Mouse (Mus musculus) liver, embryonic 15.5 days (tissue): ENCODE data around the gene Stac2. TPM values are rescaled to one million over a fixed set of nuclear protein-coding genes. Genes with fewer than 3 reads are reported as not detected.
A peak's percentile ranks its signal among the peaks of the same experiment; 100 is the strongest.

ENCODE experiments used
- ATAC-seq: fragments of 200-750 bp; cut with Nextera tagmentation; 2 replicates; pipeline ENCODE4 v1.8.0; 2017; ENCODE audit warnings: moderate number of reproducible peaks, mild to moderate bottlenecking, moderate library complexity; ENCODE audit not compliant: insufficient read depth
- H3K27ac ChIP-seq: fragments of 300-500 bp; sonication (generic); replicated peaks from 2 replicates; pipeline ENCODE4 v1.5.1; 2015; ENCODE audit warnings: mild to moderate bottlenecking, inconsistent platforms
- H3K27me3 ChIP-seq: fragments of 300-500 bp; sonication (generic); 2 replicates; pipeline ENCODE4 v1.6.1; 2015; ENCODE audit warnings: mild to moderate bottlenecking, inconsistent platforms
- H3K36me3 ChIP-seq: fragments of 300-500 bp; sonication (generic); replicated peaks from 2 replicates; pipeline ENCODE4 v1.6.1; 2015; ENCODE audit warnings: moderate library complexity, mild to moderate bottlenecking, inconsistent platforms
- H3K4me1 ChIP-seq: fragments of 300-500 bp; sonication (generic); replicated peaks from 2 replicates; pipeline ENCODE4 v1.6.1; 2015; ENCODE audit warnings: inconsistent platforms
- H3K4me2 ChIP-seq: fragments of 300-500 bp; sonication (generic); 2 replicates; pipeline ENCODE4 v1.6.1; 2015; ENCODE audit warnings: moderate library complexity, mild to moderate bottlenecking, inconsistent platforms
- H3K4me3 ChIP-seq: fragments of 300-500 bp; sonication (generic); replicated peaks from 2 replicates; pipeline ENCODE4 v1.5.1; 2015; ENCODE audit warnings: mild to moderate bottlenecking, inconsistent platforms
- H3K9ac ChIP-seq: fragments of 300-500 bp; sonication (generic); 2 replicates; pipeline ENCODE4 v1.6.1; 2015; ENCODE audit warnings: moderate library complexity, mild to moderate bottlenecking, inconsistent platforms
- H3K9me3 ChIP-seq: fragments of 300-500 bp; sonication (generic); replicated peaks from 2 replicates; pipeline ENCODE4 v1.6.1; 2016; ENCODE audit warnings: inconsistent platforms
- WGBS: fragments of 180-500 bp; shearing (Covaris S2); methylation state at CpG from one replicate; pipeline ENCODE4 v1.1.7; 2015; ENCODE audit warnings: mixed read lengths; ENCODE audit not compliant: insufficient replicate concordance; 5-methylcytosine and 5-hydroxymethylcytosine counted together
- polyA plus RNA-seq: library from polyadenylated mRNA; unstranded; fragments of >200 nt; fragmentation: Nextera tagmentation; extraction: Ambion mirVana; gene quantifications from 2 replicates; pipeline ENCODE4 v1.2.1, GENCODE M21; 2015

Stac2 gene
- polyA plus RNA-seq, 1 experiment from 2014 or later = 0.06 TPM

DNA sequence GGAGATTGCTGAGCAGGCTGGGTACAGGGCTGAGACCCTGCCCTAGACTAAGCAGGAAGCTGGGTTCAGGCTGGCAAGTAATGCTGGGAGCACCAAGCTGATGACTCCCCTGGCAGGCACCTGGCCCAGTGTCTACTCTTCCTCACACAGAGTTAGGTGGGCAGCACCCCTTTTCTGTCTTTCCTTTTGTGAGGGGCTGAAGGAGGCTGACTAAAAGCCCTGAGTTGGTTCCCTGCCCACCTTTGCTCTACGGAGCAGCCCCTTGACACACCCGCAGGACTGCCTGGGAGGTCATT lies 2.8 kb downstream of the Stac2 start:
- Histone ChIP-seq H3K4me1 (peaks cover 10% of the 10 kb centered on the region; the same call in 1 of the 2 replicates), H3K27ac (no peak overlapping the region), H3K36me3 (no peaks in the 10 kb centered on the region), H3K9ac (no peak overlapping the region), H3K9me3 (no peaks in the 10 kb centered on the region), H3K4me2 (no peak overlapping the region), H3K27me3 (peaks cover 80% of the 10 kb centered on the region), H3K4me3 (no peak overlapping the region)
- 22% methylated on average over 2 of the region's 2 CpGs for WGBS
- ATAC-seq = no peak

DNA sequence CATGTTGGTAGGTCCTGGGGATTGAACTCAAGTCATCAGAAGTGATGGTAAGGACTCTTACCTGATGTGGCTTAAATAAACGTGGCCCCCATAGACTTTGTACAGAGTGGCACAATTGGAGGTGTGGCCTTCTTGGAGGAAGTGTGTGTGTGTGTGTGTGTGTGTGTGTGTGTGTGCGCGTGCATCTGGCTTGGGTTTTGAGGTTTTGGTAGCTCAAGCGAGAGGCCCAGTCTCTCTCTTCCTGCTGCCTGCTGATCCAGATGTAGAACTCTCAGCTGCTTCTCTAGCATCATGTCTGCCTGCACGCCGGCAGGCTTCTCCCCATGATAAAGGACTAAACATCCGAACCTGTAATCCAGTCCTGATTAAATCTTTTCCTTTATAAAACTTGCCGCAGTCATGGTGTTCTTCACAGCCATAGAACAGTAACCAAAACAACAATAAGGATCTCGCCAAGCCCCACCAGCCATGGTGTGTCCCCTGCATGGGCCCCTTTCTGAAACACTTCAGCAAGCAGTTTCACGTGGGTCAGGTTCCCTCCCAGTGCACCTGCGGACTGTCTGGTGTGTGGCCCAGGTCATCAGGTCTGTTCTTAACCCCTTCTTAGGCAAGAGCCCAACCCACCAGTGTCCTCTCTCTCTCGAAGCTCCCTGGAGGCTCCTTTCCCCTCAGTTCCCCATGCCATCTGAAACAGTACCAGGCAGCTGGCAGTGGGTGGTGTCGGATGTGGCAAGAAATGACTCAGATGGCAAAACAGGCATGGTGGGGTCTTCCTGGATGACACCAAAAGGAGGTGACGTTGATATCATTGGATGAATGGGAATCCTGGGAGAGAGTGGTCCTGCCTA lies 3.4 kb downstream of the Stac2 start:
- no peak for ATAC-seq

DNA sequence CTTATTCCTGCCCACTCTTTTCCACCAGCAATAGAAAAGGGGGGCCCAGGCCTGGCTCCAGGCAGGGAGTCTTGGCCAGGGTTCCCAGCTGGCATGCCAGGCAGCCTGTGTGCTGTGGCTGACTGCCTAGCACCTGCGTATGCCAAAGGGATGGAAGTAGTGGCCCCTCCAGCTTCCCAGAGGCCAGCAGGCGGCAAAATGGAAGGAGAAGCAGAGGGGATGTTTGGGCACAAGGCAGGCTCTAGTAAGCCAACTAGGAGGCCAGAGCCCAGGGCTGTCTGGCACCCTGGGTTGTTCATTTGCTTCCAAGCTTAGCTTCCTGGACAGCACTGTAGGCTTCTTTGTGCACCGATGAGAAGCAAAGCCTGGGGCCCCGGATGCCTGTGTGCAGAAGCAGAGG lies 5.5 kb downstream of the Stac2 start:
- no peak overlapping the region for H3K4me3 ChIP-seq
- peaks cover 7% of the 10 kb centered on the region; the same call in 1 of the 2 replicates for H3K4me1 ChIP-seq
- H3K9me3 ChIP-seq = no peaks in the 10 kb centered on the region
- H3K27me3 ChIP-seq = peaks cover 60% of the 10 kb centered on the region
- WGBS = 57% methylated on average over 4 of the region's 4 CpGs
- ATAC-seq = no peak
- no peak overlapping the region for H3K27ac ChIP-seq
- no peak overlapping the region for H3K9ac ChIP-seq
- no peaks in the 10 kb centered on the region for H3K36me3 ChIP-seq
- no peak overlapping the region for H3K4me2 ChIP-seq

More for the DNA sequence above, 3.4 kb downstream of the Stac2 start:
- H3K27me3 ChIP-seq = peaks cover 75% of the 10 kb centered on the region
- no peaks in the 10 kb centered on the region for H3K9me3 ChIP-seq
- H3K4me2 ChIP-seq = no peak overlapping the region
- no peaks in the 10 kb centered on the region for H3K36me3 ChIP-seq
- H3K27ac ChIP-seq = no peak overlapping the region
- H3K4me3 ChIP-seq = no peak overlapping the region
- H3K9ac ChIP-seq = no peak overlapping the region
- peaks cover 10% of the 10 kb centered on the region; the same call in 1 of the 2 replicates for H3K4me1 ChIP-seq
- 29% methylated on average over 14 of the region's 14 CpGs for WGBS

DNA sequence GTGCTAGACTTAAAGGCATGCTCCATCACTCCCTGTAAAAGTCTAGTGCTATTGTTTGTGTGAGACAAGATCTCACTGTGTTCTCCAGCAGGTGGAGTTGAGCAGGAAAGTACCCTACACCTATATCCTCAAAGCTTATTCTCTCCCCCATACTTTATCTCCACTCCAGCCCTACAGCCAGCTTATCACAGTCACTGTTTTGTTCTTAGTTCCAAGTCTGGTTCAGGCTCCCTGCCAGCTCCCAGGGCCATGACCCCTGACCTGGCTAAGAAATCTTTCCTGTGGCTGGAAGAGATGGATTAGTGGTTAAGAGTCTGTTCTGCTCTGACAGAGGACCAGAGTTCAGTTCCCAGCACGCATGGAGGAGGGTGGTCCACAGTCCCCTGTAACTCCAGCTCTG lies 6.8 kb downstream of the Stac2 start:
- 29% methylated on average over 1 of the region's 1 CpGs for WGBS
- ATAC-seq = no peak
- Histone ChIP-seq H3K4me1 (no peaks in the 10 kb centered on the region), H3K9me3 (no peaks in the 10 kb centered on the region), H3K4me3 (no peak overlapping the region), H3K27ac (no peak overlapping the region), H3K4me2 (no peak overlapping the region), H3K9ac (no peak overlapping the region), H3K27me3 (peaks cover 47% of the 10 kb centered on the region), H3K36me3 (no peaks in the 10 kb centered on the region)

DNA sequence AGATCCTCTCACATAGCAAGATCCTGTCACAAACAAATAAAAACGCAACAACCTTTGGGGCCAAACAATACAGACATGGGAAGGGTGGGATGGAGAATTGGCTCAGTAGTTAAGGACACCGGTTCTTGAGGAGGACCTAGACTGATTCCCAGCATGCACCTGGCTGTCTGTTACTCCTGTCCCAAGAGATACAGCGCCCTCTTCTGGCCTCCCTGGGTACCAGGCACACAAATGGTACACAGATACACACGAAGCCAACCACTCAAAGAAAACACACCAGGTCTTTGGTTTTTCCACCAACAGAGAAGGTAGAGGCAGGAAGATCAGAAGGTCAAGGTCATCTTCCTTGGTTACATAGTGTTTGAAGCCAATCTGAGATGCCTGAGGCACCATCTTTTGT lies 7.7 kb downstream of the Stac2 start:
- H3K27ac ChIP-seq = no peak overlapping the region
- 61% methylated on average over 4 of the region's 4 CpGs for WGBS
- no peaks in the 10 kb centered on the region for H3K36me3 ChIP-seq
- ATAC-seq = no peak
- H3K4me1 ChIP-seq = no peaks in the 10 kb centered on the region
- H3K4me3 ChIP-seq = no peak overlapping the region
- H3K4me2 ChIP-seq = no peak overlapping the region
- no peaks in the 10 kb centered on the region for H3K9me3 ChIP-seq
- H3K27me3 ChIP-seq = peaks cover 38% of the 10 kb centered on the region
- H3K9ac ChIP-seq = no peak overlapping the region

DNA sequence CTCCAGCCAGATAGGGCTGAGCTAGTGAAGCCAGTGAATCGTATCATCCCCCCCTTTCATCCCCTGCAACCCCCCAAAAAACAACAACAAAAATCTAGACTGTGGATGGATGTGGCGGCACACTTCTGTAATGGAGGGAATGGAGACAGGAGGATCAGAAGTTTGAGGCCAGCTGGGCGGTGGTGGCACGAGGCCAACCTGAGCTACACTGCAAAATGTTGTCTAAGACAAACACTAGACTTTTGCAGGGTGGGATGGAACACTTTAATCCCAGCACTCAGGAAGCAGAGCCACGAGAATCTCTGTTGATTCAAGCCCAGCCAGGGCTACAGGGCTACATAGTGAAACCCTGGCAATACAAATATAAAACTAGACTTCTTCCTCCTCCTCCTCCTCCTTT lies 9.2 kb downstream of the Stac2 start:
- Histone ChIP-seq H3K4me1 (no peaks in the 10 kb centered on the region), H3K27ac (no peak overlapping the region), H3K4me3 (no peak overlapping the region), H3K9me3 (no peaks in the 10 kb centered on the region), H3K27me3 (peaks cover 26% of the 10 kb centered on the region), H3K36me3 (no peaks in the 10 kb centered on the region), H3K4me2 (no peak overlapping the region), H3K9ac (no peak overlapping the region)
- 55% methylated on average over 5 of the region's 5 CpGs for WGBS
- no peak for ATAC-seq

DNA sequence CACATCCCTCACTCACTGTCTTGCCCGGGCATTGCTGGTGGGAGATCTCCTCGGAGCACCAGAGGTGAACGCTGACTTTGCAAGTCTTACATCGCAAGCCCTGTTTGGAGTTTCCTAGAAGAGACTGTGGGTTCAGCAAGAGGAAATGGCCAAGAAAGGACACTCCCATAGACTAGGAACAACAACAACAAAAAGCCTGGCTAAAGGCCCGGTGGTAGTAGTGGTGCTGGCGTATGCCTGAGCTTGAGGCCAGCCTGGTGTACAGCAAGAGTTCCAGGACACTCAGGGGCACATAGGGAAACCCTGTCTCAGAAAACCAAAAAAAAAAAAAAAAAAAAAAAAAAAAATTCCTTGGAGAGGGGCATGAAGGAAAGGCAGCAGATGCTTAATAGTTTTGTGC lies 10.5 kb downstream of the Stac2 start:
- Histone ChIP-seq H3K9me3 (no peaks in the 10 kb centered on the region), H3K4me1 (no peaks in the 10 kb centered on the region), H3K27me3 (peaks cover 17% of the 10 kb centered on the region), H3K36me3 (no peaks in the 10 kb centered on the region), H3K9ac (no peak overlapping the region), H3K4me3 (no peak overlapping the region), H3K27ac (no peak overlapping the region), H3K4me2 (no peak overlapping the region)
- 61% methylated on average over 6 of the region's 6 CpGs for WGBS
- ATAC-seq = no peak

DNA sequence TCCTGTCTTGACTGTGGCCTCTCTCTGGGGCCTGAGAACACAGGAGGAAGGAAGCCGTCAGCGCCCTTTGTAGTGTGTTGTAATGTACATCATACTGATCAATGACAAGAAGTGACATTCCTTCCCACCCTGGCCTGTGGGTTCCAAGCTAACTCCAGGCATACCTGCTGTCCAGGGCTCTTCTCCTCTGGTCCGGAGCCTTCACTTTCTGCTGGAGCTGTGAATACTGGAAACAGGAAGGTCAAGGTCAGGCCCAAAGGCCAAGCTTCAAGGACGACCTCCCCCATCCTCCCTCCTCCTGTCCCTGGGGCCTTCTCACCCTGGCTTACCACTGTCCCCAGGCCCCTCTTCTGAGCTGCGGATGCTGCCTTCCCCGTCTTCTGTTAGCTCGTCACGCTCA lies 12.3 kb downstream of the Stac2 start:
- no peak for ATAC-seq
- H3K27ac ChIP-seq = no peak overlapping the region
- no peak overlapping the region for H3K4me2 ChIP-seq
- H3K4me1 ChIP-seq = peaks cover 3% of the 10 kb centered on the region
- peaks cover 29% of the 10 kb centered on the region for H3K27me3 ChIP-seq
- WGBS = 52% methylated on average over 8 of the region's 8 CpGs
- H3K9ac ChIP-seq = no peak overlapping the region
- no peaks in the 10 kb centered on the region for H3K36me3 ChIP-seq
- no peaks in the 10 kb centered on the region for H3K9me3 ChIP-seq
- H3K4me3 ChIP-seq = no peak overlapping the region

DNA sequence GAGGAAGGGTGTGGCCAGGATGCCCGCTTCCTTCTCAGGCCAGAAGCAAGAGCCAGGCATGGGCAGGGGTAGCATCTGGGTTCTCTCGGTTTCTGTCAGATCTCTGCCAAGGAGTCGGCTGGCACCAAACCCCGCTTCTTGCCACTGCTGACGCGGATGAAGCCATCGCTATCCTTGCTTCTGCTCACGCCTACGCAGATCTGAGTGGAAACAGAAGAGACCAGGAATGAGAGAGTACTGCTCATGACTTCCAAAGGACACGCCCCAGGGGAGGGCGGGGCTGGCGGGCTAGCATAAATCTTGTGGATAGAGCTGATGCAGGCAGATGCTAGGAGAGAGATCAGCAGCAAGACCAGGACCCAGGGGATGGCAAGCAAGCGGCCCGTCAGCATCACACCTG lies 15.4 kb downstream of the Stac2 start:
- Histone ChIP-seq H3K4me3 (no peak overlapping the region), H3K4me1 (peaks cover 6% of the 10 kb centered on the region), H3K4me2 (no peak overlapping the region), H3K27me3 (peaks cover 38% of the 10 kb centered on the region), H3K27ac (no peak overlapping the region), H3K36me3 (no peaks in the 10 kb centered on the region), H3K9ac (no peak overlapping the region), H3K9me3 (no peaks in the 10 kb centered on the region)
- 45% methylated on average over 14 of the region's 14 CpGs for WGBS
- ATAC-seq = no peak

DNA sequence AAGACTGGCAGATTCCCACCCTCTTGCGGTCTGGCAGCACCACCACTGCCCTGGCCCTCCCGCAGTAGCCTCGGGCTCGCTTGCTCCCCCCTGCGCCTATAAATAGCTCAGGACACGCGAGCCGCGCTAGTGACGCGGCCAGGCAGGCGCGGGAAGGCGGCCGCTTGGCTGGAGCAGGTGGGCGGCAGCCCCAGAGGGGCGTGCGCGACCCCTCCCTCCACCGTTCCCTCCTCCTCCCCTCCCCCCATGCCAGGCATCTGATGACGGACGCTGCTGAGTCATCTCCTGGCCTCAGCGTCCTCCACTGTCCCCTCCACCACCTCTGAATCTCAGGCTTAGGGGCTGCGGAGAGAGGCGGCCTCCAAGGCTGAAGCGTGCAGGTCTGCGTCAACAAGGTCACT lies 17.3 kb downstream of the Stac2 start:
- peaks cover 2% of the 10 kb centered on the region for H3K36me3 ChIP-seq
- H3K27ac ChIP-seq = no peak overlapping the region
- ATAC-seq = no peak
- under 1% methylated on average over 27 of the region's 27 CpGs for WGBS
- peaks cover 38% of the 10 kb centered on the region for H3K27me3 ChIP-seq
- no peak overlapping the region for H3K9ac ChIP-seq
- H3K4me1 ChIP-seq = peaks cover 6% of the 10 kb centered on the region
- peak overlapping the region; percentile 44 for H3K4me2 ChIP-seq
- no peak overlapping the region; the same call in 1 of the 2 replicates for H3K4me3 ChIP-seq
- H3K9me3 ChIP-seq = no peaks in the 10 kb centered on the region

DNA sequence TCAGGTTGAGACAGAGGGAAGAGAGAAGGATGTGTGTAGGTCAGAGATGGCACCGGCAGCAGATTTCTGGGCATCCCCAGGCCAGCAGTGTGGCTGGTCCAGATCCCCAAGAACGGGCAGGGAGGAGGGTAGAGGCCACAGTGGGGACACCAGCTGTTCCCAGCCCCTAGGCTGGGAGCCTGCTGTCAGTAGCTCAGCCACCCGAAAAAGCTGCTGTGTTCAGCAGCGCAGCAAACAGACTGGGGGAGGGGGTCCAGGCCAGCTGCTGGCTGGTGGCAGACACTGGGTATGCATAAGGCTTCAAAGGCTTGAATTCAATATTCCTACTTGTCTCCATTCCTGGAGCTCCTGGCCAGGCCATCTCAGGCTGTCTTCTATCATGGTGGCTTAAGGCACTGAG lies 18.4 kb downstream of the Stac2 start:
- peaks cover 38% of the 10 kb centered on the region for H3K27me3 ChIP-seq
- 54% methylated on average over 4 of the region's 4 CpGs for WGBS
- H3K9me3 ChIP-seq = no peaks in the 10 kb centered on the region
- peaks cover 6% of the 10 kb centered on the region for H3K4me1 ChIP-seq
- H3K4me3 ChIP-seq = no peak overlapping the region
- no peak overlapping the region for H3K4me2 ChIP-seq
- peaks cover 14% of the 10 kb centered on the region for H3K36me3 ChIP-seq
- ATAC-seq = no peak
- H3K27ac ChIP-seq = no peak overlapping the region
- H3K9ac ChIP-seq = no peak overlapping the region

DNA sequence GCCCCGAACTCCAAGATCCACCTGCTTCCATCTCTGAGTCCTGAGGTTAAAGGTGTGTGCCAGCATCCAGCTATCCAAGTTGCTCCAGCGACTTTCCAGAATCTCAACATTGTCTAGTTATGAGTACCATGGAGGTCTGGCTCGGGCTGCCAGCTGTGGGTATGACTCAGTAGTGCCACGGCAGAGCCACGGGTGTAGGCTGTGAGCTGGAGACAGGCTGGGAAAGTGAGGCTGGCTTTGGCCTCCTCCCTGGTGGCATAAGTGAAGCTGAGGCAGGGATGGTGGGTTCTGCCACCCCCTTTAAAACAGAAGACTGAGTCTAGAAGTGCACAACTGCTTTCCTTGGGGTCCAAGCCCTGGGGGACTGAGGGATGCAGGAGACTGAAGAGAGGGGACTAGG lies 19.2 kb downstream of the Stac2 start:
- ATAC-seq = no peak
- WGBS = 64% methylated on average over 5 of the region's 5 CpGs

More for the DNA sequence above, 19.2 kb downstream of the Stac2 start:
- no peak overlapping the region for H3K9ac ChIP-seq
- peaks cover 6% of the 10 kb centered on the region for H3K4me1 ChIP-seq
- H3K4me3 ChIP-seq = no peak overlapping the region
- peaks cover 21% of the 10 kb centered on the region for H3K36me3 ChIP-seq
- no peak overlapping the region for H3K4me2 ChIP-seq
- peaks cover 36% of the 10 kb centered on the region for H3K27me3 ChIP-seq
- H3K9me3 ChIP-seq = no peaks in the 10 kb centered on the region
- no peak overlapping the region for H3K27ac ChIP-seq
